Mouse (Mus musculus) liver, adult (tissue): ENCODE results near the gene Gdf5.

Experiments used
- GATA4 ChIP-seq: IDR thresholded peaks from 2 replicates; pipeline ENCODE4 v1.6.1; 2014; ENCODE audit warnings: mild to moderate bottlenecking, low read length; ENCODE audit not compliant: insufficient replicate concordance

Gdf5 gene

GRCm38 (mm10) chr2:155947390-155948002 is 2.3 kb upstream of the Gdf5 start:
- no peak for TF ChIP-seq GATA4

DNA sequence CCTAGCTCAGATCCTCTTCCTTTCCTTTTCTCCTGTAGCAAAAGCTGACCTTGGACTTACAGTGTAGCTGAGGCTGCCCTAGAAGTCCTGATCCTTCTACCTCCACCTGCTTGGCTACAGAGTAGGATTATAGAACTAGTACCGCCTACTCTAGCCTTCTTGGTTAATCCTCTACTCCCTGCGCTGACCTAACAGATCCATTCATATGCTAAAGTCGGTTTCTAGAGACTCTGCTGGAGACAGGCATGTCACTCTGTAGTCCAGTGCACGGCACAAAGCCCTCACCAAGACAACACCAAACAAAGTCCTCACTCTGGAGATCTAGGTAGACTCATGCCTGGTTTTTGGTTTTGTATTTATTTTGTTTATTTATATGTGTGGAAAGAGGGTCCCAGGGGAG is 1.3 kb upstream of the Gdf5 start:
- TF ChIP-seq GATA4 = no peak

DNA sequence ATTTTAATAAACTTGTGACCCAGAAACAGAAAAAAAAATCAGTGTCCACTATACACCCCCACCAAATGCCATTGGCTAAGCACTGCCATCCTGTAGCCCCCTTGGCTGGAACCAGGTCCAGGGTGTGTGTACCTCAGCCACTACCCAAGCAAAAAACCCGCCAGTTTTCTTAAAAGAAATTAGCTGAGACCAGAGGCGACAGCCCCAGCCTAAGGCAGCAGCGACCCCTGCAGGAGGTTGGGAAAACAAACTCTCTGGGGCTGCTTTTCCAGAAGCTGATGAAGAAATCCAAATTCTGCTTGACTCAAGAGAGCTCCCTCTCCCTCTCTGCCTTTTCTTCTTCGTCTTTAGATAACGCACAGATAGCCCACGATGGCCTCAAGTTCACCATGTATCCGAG is 902 bp upstream of the Gdf5 start:
- TF ChIP-seq GATA4 = no peak

DNA sequence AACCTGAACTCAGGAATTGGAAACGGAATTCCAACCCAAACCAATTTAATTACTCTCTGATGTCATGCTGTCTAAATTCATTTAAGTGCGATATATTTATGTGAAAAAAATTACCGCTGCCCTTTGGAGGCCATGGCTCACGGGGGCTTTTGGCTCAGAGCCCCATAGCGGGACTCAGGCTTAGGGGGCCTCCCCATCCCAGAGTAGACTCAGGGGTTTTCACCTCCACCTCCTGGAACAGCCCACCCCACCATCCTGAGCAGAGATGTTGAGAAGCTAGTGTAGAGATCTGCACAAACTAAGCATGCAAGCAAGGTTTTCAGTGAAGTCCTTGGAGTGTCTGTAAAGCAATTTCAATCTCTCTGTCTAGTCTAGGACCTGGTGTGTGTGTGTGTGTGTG is 413 bp upstream of the Gdf5 start:
- TF ChIP-seq GATA4 = no peak

- no peak for TF ChIP-seq GATA4
These were observed 482 bp downstream of the Gdf5 start for GRCm38 (mm10) chr2:155944685-155945084.

DNA sequence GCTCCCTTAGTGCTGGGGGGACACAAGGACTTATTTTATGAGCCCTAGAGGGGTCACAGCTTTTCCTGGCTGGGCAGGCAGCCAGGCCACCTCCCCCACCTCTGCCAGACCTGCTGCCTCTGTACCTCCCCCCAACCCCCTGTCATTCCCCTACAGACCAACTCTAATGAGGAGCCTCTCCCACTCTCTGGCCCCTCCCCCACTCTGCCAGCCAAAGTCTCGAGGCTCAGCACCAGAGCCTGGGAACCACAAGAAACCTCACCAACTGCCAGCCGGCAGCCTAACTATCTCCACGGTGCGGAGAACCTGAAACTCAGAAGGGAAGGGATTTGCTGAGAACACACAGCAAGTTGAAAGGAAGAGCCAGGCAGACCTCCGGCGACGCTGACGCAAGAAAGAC is 1.7 kb downstream of the Gdf5 start:
- TF ChIP-seq GATA4 = no peak

DNA sequence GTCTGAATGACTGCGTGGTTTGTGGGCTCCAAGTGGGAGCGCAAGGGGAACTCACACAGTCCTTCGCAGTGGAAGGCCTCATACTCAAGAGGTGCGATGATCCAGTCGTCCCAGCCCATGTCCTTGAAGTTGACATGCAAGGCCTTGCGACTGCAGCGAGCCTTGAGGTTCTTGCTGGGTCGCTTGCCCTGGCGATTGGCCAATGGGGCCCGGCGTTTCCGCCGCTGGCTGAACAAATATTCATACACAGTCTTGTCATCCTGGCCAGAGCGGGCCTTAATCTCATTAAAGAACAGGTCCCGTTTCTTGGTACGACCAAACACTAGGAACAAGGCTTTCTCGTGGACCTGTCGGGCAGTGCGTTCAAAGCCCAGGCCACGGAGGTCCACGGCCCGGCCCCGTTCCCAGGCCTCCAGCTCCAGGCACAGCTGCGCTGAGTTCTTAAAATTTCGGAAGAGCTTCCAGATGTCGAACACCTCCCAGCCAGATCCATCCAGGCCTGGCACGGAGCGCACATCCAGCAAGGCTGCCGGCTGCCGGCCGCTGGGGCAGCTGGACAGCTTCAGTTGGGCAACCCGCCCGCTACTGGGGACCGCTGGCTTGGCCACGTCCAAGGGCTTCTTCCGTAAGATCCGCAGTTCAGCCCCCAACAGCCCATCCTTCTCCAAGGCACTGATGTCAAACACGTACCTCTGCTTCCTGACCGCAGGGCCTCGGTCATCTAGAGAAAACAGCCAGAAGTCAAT is 3.3 kb downstream of the Gdf5 start:
- no peak for TF ChIP-seq GATA4

GRCm38 (mm10) chr2:155940681-155941080 is 4.5 kb downstream of the Gdf5 start, which contains the start of gene Gm15557:
Gene Gm15557 (plus strand): TSS chr2:155940728.
- no peak for TF ChIP-seq GATA4

- no peak for TF ChIP-seq GATA4
These were observed 5.2 kb downstream of the Gdf5 start for GRCm38 (mm10) chr2:155939897-155940529.

GRCm38 (mm10) chr2:155929531-155930442 is 15.4 kb downstream of the Gdf5 start, which contains the start of gene Uqcc1:
Gene Uqcc1 (minus strand): TSS chr2:155930310.
- no peak; the same call in 1 of the 2 replicates for TF ChIP-seq GATA4

DNA sequence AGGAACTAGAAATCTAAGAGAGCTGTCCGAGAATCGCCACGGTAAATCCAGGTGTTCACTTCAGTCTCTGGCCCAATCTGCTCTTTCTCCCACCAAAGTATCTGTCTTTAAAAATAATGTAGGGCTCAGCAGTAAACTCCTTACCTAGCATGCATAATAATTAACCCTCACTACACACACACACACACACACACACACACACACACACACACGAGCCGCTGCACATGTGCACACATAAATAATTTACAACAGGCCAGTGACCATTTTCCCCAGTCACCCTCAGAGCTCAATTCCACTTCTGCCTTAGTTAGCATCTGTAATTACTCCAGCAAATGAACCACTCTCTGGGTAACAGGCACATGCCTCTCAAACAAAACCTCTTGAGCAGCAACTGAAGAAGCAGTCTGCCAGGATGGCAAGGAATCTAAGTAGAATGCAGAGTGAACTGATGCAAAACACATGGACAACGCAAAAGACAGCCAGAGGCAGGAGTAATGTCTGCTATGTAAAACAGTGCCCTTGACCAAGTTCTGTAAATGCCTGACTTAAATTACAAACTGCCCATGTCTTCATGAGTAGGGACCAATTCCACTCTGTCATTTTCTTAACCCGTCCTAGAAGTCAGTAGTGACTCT is 16.3 kb downstream of the Gdf5 start:
- no peak for TF ChIP-seq GATA4

DNA sequence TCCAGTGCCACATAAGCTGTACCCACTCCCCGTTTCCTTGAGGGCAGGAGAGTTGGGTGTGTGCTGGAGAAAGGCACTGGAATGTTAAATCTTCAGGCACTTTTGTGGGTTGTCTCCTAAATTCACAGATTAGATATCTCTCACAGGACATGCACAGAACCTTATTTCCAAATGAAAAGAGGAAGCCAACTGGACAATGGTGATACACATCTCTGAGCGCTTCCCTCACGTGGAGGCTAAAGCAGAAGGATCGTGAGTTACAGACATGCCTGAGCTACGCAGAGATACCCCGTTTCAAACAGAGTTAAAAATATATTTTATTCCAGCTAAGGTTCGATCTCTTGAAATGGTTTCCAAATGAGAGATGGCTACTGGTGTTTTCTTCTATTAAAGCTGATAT is 22.0 kb downstream of the Gdf5 start:
- TF ChIP-seq GATA4 = no peak

- no peak for TF ChIP-seq GATA4
These were observed 30.5 kb downstream of the Gdf5 start for GRCm38 (mm10) chr2:155914684-155915083.

GRCm38 (mm10) chr2:155903632-155904008 is 41.5 kb downstream of the Gdf5 start:
- TF ChIP-seq GATA4 = no peak
